Mouse (Mus musculus): Measurements from ENCODE around the gene Smc4.

GRCm38 (mm10) chr3:68986550-68986949, 18.0 kb upstream of the Smc4 start:
- TF ChIP-seq CTCF (IDR thresholded peaks at IDR 0.05; ENCODE audit: low read depth, low read length) (no peak), POLR2A (IDR thresholded peaks at IDR 0.05; ENCODE audit: insufficient read depth, low read length) (no peak)

Data from ES-Bruce4 (cell line).